Mouse (Mus musculus): ENCODE data around the gene Tiam1. TPM values are rescaled to one million over a fixed set of nuclear protein-coding genes. Genes with fewer than 3 reads are reported as not detected.

Gene Tiam1
- polyA plus RNA-seq, 1 experiment from 2014 or later, result 3.7 TPM

DNA sequence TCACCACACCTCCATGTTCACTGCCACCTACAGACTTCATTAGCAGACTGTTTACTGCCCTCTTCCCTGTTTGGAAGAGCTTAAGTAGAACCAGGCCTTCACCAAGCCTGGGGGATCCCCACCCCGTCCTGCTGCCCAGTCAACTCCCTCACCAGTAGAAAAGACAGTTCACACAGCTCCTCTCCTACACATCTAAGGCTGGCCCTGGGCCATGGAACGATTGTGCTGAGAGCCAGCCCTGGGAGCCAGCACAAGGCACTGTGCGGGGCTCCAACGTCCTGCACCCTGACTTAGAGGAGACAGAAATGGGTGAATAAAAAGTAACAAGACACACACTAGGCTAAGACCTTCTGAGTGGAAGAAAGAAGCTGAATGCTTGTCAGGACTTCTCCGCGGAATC is 20.5 kb downstream of the Tiam1 start:
- H3K9ac ChIP-seq (replicated peaks; ENCODE audit: low read depth), result no peak overlapping the region
- peaks cover 5% of the 10 kb centered on the region; the same call in 1 of the 2 replicates for H3K4me1 ChIP-seq (ENCODE audit: insufficient read depth, low read depth, low read length)
- no peaks in the 10 kb centered on the region for H3K27me3 ChIP-seq (replicated peaks; ENCODE audit: insufficient read depth, low read length)
- H3K27ac ChIP-seq (ENCODE audit: low read length), result no peak overlapping the region
- no peak overlapping the region for H3K4me3 ChIP-seq (ENCODE audit: low read depth, low read length)
- H3K4me2 ChIP-seq (replicated peaks; ENCODE audit: low read depth, low read length), result no peak overlapping the region
- WGBS, result 71% methylated on average over 6 of the region's 6 CpGs
- no peaks in the 10 kb centered on the region for H3K9me3 ChIP-seq (ENCODE audit: low read length)
- DNase-seq (ENCODE audit: low spot score), result no peak
- no peaks in the 10 kb centered on the region for H3K36me3 ChIP-seq (ENCODE audit: insufficient read depth, low read length)
- TF ChIP-seq EP300 (IDR thresholded peaks at IDR 0.05) (no peak), CTCF (IDR thresholded peaks at IDR 0.05) (no peak)
- no peak for ATAC-seq

DNA sequence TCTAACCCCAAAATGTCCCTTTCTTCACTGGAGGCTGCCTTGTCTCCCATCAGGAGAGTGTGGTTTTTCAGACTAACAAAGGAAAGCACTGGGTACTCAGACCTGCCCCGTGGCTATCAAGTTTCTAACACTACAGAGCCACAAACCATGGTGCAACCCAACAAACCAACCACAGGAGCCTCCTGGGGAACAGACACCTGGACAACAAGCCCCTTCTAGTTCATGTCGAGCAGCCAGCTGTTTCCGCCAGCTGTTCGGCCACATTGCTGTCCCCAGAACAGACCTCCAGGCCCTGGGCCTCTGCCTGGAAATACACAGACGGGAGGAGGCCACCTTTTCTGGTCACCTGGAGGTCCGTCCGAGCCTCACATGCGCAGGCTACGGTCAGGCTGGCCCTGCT is 21.1 kb downstream of the Tiam1 start:
- DNase-seq (ENCODE audit: low spot score) (no peak), ATAC-seq (no peak)
- Histone ChIP-seq H3K4me2 (replicated peaks; ENCODE audit: low read depth, low read length) (no peak overlapping the region), H3K4me3 (ENCODE audit: low read depth, low read length) (no peak overlapping the region), H3K36me3 (ENCODE audit: insufficient read depth, low read length) (no peaks in the 10 kb centered on the region), H3K9me3 (ENCODE audit: low read length) (no peaks in the 10 kb centered on the region), H3K27me3 (replicated peaks; ENCODE audit: insufficient read depth, low read length) (no peaks in the 10 kb centered on the region), H3K27ac (ENCODE audit: low read length) (no peak overlapping the region), H3K9ac (replicated peaks; ENCODE audit: low read depth) (no peak overlapping the region), H3K4me1 (ENCODE audit: insufficient read depth, low read depth, low read length) (peaks cover 5% of the 10 kb centered on the region; the same call in 1 of the 2 replicates)
- no peak for TF ChIP-seq EP300 (IDR thresholded peaks at IDR 0.05)
- no peak for TF ChIP-seq CTCF (IDR thresholded peaks at IDR 0.05)
- 85% methylated on average over 9 of the region's 9 CpGs for WGBS

DNA sequence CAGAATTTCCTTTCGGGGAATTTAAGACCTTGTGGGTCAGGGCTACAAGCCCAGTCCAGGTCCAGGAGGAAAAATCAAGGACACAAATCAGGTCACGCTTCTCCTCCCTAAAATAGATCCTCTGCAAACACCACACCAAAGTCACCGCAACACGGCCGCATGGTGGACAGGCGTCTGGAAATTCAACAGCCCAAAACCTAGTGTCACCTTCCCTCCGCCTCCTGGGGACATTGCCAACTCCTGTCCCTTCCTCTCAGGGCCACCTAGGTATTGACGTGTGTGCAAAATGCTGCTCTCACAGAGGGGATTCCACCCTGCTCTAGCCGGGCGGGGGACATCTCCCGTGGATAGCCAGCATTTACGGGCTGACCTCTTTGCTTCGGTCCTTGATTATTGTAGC is 21.8 kb downstream of the Tiam1 start:
- H3K27ac ChIP-seq (ENCODE audit: low read length), result no peak overlapping the region

DNA sequence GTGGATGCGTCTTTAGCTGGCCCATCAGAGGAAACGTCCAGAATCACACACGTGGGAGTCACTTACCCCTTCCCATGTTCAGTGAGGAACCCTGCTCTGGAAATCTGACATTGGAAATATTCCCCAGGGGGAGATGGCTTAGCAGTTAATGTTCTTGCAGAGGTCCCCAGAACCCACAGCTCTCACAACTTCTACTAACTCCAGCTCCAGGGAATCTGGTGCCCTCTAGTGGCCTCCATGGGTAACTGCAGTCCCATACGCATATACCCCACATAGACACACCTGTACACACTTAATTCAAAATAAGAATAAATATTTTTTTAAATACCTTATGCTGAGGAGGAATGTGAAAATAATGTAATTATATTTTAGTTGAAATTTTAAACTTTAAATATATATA is 23.6 kb downstream of the Tiam1 start:
- Histone ChIP-seq H3K9me3 (ENCODE audit: low read length) (no peaks in the 10 kb centered on the region), H3K4me1 (ENCODE audit: insufficient read depth, low read depth, low read length) (no peaks in the 10 kb centered on the region), H3K36me3 (ENCODE audit: insufficient read depth, low read length) (no peaks in the 10 kb centered on the region), H3K4me2 (replicated peaks; ENCODE audit: low read depth, low read length) (no peak overlapping the region), H3K9ac (replicated peaks; ENCODE audit: low read depth) (no peak overlapping the region), H3K4me3 (ENCODE audit: low read depth, low read length) (no peak overlapping the region), H3K27me3 (replicated peaks; ENCODE audit: insufficient read depth, low read length) (no peaks in the 10 kb centered on the region), H3K27ac (ENCODE audit: low read length) (no peak overlapping the region)
- ATAC-seq (no peak), DNase-seq (ENCODE audit: low spot score) (no peak)
- TF ChIP-seq CTCF (IDR thresholded peaks at IDR 0.05) (peak; percentile 54), EP300 (IDR thresholded peaks at IDR 0.05) (no peak)
- WGBS, result 96% methylated on average over 4 of the region's 4 CpGs

More for the DNA sequence above, 21.8 kb downstream of the Tiam1 start:
- TF ChIP-seq EP300 (IDR thresholded peaks at IDR 0.05), result no peak
- TF ChIP-seq CTCF (IDR thresholded peaks at IDR 0.05), result no peak
- DNase-seq (ENCODE audit: low spot score) (no peak), ATAC-seq (no peak)
- Histone ChIP-seq H3K4me2 (replicated peaks; ENCODE audit: low read depth, low read length) (no peak overlapping the region), H3K4me3 (ENCODE audit: low read depth, low read length) (no peak overlapping the region), H3K9ac (replicated peaks; ENCODE audit: low read depth) (no peak overlapping the region), H3K4me1 (ENCODE audit: insufficient read depth, low read depth, low read length) (peaks cover 5% of the 10 kb centered on the region; the same call in 1 of the 2 replicates), H3K27me3 (replicated peaks; ENCODE audit: insufficient read depth, low read length) (no peaks in the 10 kb centered on the region), H3K36me3 (ENCODE audit: insufficient read depth, low read length) (no peaks in the 10 kb centered on the region), H3K9me3 (ENCODE audit: low read length) (no peaks in the 10 kb centered on the region)
- 85% methylated on average over 13 of the region's 13 CpGs for WGBS

DNA sequence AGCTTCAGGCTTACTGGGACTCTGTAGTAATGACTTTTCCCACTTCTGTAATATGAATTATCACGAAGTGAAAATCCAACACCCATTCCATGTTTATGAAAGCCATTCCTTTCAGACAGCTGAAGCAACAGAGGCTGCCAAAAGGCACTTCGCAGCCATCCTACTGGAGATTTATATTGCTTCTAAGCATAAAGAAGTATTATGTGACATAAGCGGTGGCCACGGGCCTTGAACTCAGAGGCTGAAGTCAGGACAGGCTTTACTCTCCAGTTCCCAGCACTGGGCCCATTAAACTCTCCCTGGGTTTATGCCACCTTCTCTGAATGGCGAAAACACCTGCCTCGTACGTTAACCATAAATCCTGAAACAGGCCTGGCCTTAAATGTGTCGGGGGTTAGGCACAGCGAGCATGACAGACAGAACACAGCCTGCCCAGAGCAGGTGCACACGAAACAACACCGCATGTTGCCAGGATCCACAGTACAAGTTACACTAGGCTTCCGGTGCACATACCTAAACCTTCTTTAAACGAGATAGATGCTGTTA is 26.9 kb downstream of the Tiam1 start:
- TF ChIP-seq EP300 (IDR thresholded peaks at IDR 0.05) (no peak), CTCF (IDR thresholded peaks at IDR 0.05) (no peak)
- Histone ChIP-seq H3K9ac (replicated peaks; ENCODE audit: low read depth) (no peak overlapping the region), H3K9me3 (ENCODE audit: low read length) (no peaks in the 10 kb centered on the region), H3K4me1 (ENCODE audit: insufficient read depth, low read depth, low read length) (no peaks in the 10 kb centered on the region), H3K36me3 (ENCODE audit: insufficient read depth, low read length) (no peaks in the 10 kb centered on the region), H3K4me3 (ENCODE audit: low read depth, low read length) (no peak overlapping the region), H3K27me3 (replicated peaks; ENCODE audit: insufficient read depth, low read length) (no peaks in the 10 kb centered on the region), H3K4me2 (replicated peaks; ENCODE audit: low read depth, low read length) (no peak overlapping the region), H3K27ac (ENCODE audit: low read length) (no peak overlapping the region)
- ATAC-seq, result no peak
- WGBS, result 80% methylated on average over 13 of the region's 13 CpGs
- DNase-seq (ENCODE audit: low spot score), result no peak

DNA sequence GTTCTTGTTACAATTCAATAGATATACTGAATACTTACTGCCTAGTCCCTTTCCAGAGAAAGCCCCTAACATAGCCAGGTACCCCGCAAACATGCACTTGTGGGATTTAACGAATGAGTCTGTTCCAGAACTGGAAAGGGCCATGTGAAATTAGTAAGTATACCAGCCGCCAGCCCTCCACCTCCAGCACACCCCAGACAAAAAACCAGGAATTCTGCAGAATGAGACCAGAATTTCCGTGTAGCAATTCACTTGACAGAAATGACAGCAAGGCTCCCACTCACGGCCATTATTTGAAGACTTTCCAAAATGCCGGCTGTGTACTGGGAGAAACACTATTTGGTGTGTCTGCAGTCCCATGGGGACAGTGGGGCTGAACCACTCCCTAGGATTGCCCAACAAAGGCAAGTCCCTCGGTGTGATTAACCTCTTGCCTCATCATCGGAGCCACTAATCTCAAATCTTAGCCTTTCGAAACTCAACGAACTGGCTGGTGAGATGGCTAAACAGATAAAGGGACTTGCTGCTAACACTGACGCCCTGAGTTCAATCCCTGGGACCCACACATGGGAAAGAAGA is 30.9 kb downstream of the Tiam1 start:
- 63% methylated on average over 11 of the region's 11 CpGs for WGBS
- Histone ChIP-seq H3K36me3 (ENCODE audit: insufficient read depth, low read length) (no peaks in the 10 kb centered on the region), H3K4me1 (ENCODE audit: insufficient read depth, low read depth, low read length) (no peaks in the 10 kb centered on the region), H3K9me3 (ENCODE audit: low read length) (no peaks in the 10 kb centered on the region), H3K4me3 (ENCODE audit: low read depth, low read length) (no peak overlapping the region), H3K27ac (ENCODE audit: low read length) (no peak overlapping the region), H3K9ac (replicated peaks; ENCODE audit: low read depth) (no peak overlapping the region), H3K4me2 (replicated peaks; ENCODE audit: low read depth, low read length) (no peak overlapping the region), H3K27me3 (replicated peaks; ENCODE audit: insufficient read depth, low read length) (no peaks in the 10 kb centered on the region)
- peak; percentile 71 for DNase-seq (ENCODE audit: low spot score)
- ATAC-seq, result peak; percentile 80
- TF ChIP-seq EP300 (IDR thresholded peaks at IDR 0.05) (0 out of 2 replicates have a peak, but pooled peaks have one; percentile 17), CTCF (IDR thresholded peaks at IDR 0.05) (no peak)
